Mouse (Mus musculus): Measurements from ENCODE around the gene Atxn1.

The Atxn1 gene

GRCm38 (mm10) chr13:45553674-45554073 is 411.1 kb downstream of the Atxn1 start:
- DNase-seq: no peak

DNA sequence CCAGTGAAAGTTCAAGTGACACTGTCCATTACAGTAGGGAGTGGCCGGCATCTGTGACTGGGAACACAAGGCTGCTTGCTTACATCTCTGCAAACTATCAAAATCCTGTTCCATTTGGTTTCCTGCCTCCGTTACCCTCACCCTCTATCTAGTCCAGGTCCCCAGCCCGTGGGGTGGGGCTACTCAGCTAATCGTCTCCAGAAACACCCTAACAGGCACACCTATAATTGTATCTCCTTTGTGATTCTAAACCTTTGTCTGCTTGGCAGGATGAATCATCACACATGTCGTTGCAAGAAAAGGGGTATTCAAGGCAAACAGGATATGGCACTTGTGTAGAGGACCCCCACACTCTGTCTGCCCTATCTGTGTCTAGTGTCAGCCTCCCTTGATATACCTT is 417.3 kb downstream of the Atxn1 start:
- no peak for DNase-seq

- no peak for DNase-seq
Observed at GRCm38 (mm10) chr13:45546946-45547345, 417.9 kb downstream of the Atxn1 start.

DNA sequence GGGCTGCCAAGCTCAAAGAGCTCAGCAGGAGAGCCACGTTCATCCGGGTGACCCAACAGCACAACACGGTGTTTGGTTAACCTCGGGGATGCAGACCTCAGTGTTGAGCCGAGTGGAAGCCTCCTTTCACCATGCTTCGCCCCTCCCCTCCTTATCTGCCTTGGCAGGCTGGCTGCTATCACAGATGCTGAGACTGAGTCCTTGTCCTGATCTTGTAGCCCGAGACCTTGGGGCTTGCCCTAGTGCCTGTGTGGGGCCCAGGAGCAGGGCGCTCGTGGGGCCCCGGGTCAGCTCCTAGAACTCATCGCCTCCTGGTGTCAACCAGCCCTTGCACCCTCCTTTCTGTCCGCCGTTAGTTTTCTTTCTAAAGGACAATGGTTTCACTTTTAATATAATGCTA is 418.8 kb downstream of the Atxn1 start:
- DNase-seq: no peak

DNA sequence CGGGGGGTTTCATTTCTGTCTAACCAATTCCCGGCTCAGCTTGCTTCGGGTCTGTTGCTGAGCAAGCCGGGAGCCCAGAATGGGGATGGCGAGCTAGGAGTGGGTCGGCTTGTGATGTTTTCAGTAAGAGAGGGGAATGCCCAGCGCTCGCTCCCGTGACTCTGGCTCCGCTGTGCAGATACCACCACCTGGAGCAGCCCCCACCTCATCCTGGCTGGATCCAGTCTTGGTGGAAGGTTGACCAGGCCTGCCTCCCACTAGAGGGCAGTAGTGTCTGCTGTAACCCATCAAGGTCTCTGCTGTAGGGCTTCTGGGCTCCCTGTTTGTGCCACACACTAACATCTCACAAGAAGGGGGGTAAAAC is 425.6 kb downstream of the Atxn1 start:
- DNase-seq: peak; percentile 82

DNA sequence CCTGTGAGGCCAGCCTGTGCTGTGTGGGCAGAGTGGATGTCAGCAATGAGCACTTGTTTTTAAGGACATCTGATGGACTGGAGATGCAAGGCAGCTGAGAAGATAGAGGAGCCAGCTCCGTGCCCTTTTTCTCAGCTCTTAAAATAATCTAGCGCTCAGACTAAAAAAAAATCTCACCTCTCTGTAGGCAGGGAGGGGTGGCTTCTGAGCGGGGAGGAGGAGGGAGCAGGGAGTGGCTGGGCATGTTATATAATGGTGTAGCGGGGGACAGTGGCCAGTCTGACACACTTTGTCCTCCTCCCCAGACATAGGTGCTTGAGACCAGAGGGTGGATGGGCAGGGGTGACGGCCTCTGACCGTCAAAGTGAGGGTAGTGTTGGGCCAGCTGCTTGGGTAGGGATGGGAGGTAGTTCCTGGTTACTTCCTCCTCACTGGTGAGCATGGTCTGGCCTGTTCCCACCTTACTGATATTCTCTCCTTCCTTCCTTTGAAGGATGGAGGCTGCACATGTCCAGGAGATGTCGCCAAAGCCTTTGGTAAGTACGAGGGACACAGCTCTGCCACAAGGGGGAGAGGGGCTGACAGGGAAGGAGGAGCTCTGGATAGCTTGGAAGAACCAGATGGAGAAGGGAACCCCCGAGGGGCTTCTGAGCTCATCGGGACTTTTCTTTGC is 426.1 kb downstream of the Atxn1 start:
- DNase-seq: peak; percentile 67

DNA sequence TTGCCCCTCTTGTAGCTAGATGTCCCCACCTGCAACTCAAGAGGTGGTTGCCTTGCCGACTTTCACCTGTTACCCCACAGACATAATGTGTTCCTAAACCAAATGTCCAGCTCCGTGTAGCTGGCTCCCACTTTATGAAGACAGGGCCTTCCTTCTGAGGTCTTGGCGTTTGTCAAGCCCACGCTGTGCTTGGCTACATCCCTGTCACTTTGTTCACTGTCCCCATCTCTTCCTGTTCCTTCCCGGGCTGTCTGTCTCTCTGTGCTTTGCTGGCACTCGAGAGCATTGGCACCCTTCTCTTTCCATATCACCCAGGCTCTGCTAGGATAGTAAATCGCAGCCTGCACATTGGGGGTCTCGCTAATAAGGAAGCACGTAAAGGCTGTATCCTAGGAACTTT is 426.7 kb downstream of the Atxn1 start:
- no peak for DNase-seq

DNA sequence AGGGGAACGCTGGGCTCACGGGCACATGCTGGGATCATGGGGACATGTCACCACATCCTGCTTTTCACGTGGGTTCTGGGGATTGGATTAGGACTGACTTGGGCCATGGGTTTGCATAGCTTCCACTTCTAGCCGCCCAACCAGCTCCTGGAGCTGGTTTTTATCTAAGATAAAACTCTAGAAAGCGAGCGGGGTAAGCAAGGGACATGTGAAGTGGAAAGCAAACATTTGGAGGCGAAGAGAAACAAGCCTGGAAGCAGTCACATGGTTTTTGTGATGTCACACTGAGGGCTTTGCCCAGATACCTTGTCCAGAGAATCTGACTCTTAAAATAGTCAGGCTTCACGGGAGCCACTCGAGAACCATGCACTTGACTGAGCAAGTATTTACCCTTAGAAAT is 427.7 kb downstream of the Atxn1 start:
- DNase-seq: peak; percentile 59

DNA sequence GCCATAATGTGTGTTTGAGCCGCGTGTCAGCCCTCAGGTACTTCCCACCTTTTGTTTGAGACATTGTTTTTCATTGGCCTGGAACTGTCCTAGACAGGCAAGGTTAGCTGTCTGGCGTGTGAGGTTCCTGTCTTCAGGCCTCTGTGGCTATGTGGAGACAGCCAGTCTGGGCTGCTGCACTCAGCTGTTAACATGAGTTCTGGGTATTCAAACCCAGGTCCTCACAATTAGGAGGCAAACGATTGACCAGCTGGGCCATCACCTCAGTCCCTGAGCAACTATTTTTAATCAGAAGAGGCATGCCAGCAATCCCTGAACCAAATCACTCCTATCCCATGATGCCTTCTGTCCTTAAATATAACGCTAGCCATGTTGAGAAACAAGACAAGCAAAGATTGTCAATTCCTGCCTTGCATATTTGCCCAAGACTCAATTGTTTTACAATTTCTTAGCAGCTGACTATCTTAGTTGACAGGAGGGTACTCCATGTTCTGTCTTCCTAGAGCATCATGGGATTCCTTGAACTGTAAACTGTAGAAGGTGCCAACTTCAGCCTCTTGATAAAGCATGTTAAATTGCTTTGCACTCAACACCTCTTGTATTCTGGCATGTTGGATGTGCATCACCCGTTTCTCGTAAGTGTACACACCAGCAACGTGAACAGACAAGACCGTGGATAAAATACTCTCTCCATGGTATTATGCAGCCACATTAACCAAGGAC is 428.9 kb downstream of the Atxn1 start:
- no peak for DNase-seq

DNA sequence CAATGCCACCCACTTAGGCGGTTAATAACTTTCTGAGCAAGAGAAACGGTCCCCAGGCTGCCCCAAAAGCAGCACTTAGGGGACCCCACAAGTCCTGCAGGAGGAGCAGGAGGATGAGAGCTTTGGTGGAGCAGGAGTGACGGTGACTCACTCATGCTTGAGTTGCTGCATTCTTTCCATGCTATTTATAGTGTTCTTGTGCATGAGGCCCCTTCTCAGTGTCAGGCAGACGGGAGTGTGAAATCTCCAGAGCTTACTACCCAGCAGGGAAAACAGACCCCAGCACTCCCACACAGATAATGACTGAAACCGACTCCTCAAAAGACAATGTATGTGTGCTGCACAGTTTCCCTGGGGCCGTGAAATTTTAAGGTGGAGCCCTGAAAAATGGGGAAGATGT is 434.1 kb downstream of the Atxn1 start:
- peak; percentile 23 for DNase-seq

GRCm38 (mm10) chr13:45528787-45529186 is 436.0 kb downstream of the Atxn1 start:
- DNase-seq: no peak

DNA sequence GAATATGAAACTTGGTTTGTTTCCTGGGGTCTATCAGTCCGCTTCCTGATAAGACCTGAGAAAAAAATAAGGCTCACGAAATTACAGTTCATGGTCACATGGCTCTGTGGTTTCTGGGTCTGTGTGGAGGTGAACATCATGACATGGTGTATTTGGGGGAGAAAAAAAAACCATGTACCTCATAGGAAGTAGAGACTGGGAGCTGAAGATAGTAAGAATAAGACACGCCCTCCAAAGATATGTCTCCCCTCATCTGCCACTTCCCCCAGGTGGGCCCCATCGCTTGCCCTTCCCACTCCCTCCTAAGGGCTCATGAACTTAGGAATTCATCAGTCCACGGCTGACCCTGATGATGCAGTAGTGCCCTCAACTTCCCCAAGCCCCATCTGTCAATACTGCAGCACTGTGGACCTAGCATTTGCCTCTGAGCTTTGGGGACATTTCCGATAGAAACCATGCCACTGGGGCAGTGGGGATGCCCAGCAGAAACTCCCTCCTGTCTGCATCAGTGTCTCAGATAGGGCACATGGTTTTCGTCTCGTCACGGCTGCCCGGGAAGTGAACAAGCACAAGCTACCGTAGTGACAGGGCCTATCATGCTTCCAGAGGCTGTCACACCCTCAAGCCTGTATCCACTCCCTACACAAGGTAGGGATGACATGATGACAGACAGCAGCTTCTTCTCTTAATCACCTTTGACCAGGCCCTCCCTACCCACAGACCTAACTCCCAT is 437.4 kb downstream of the Atxn1 start:
- DNase-seq: no peak

GRCm38 (mm10) chr13:45526230-45526629 is 438.6 kb downstream of the Atxn1 start:
- no peak for DNase-seq

GRCm38 (mm10) chr13:45524791-45525435 is 439.9 kb downstream of the Atxn1 start:
- no peak for DNase-seq

- no peak for DNase-seq
Observed at GRCm38 (mm10) chr13:45524305-45524704, 440.5 kb downstream of the Atxn1 start.

- peak; percentile 41 for DNase-seq
Observed at GRCm38 (mm10) chr13:45516501-45517393, 448.1 kb downstream of the Atxn1 start.

DNA sequence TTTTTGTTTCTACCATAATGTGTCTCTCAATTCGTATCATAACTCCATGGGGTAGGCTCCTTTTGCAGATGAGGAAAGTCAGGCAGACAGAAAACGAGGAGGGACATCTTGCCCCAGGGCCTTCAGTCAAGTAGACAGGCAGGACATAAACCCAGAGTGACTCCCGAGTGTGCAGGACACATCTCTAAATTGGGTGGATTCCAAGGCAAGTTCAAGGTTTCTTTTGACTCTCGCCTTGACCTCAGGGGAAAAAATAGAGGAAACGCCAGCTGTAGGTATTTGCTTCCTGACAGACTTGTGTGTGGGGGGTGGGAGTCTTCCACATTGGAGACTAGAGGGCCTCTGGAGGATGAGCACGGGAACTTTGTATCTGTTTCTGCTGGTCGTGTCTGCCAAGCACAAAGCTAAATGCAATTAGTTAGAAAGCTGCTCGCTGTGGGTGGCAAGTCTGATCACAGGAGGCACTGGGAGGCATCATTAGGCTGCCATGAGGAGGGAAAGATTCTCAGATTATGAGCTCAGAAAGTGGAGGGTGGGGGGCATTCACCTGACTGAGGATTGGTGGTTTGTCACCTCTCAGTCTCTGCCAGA is 449.9 kb downstream of the Atxn1 start:
- no peak for DNase-seq

GRCm38 (mm10) chr13:45514115-45514514 is 450.7 kb downstream of the Atxn1 start:
- no peak for DNase-seq

GRCm38 (mm10) chr13:45513009-45513984 is 451.5 kb downstream of the Atxn1 start:
- DNase-seq: no peak

- no peak for DNase-seq
Observed at GRCm38 (mm10) chr13:45512531-45512930, 452.3 kb downstream of the Atxn1 start.

All from lung, postnatal 14 days (tissue).